Mouse (Mus musculus) CH12.LX (cell line): ENCODE measurements at regions not wholly inside any gene's neighbourhood (a gene's known extent, or its start where the extent isn't known, plus 50 kb on each side); places are given as distances from the start of the nearest gene placed in this dataset.

ENCODE experiments used
- DNase-seq: peaks from one replicate; pipeline ENCODE4 v3.0.0-alpha.2; 2013; ENCODE audit errors: extremely low read depth
- H3K27ac ChIP-seq: 2 replicates; pipeline ENCODE4 v1.5.1; 2012; ENCODE audit warnings: low read depth, mild to moderate bottlenecking, control low read depth, moderate library complexity; ENCODE audit not compliant: insufficient read depth
- H3K27me3 ChIP-seq: replicated peaks from 2 replicates; pipeline ENCODE3; 2012; ENCODE audit warnings: inconsistent platforms
- H3K36me3 ChIP-seq, 2 experiments: replicated peaks in 1 of 2; 2 replicates each; pipeline versions ENCODE3 to v1.6.1; 2012; ENCODE audit warnings: inconsistent platforms in 1 of 2, low read length in 1 of 2, mild to moderate bottlenecking in 1 of 2, mixed read lengths in 1 of 2, moderate library complexity in 1 of 2; ENCODE audit not compliant: control insufficient read depth in 1 of 2, insufficient read depth in 1 of 2
- H3K4me1 ChIP-seq, 2 experiments: 2 replicates each; pipeline ENCODE4 v1.6.1; 2012; ENCODE audit warnings: inconsistent platforms in 1 of 2, moderate library complexity in 1 of 2; ENCODE audit not compliant: insufficient read depth in 2 of 2, control insufficient read depth in 1 of 2
- H3K4me2 ChIP-seq: 2 replicates; pipeline ENCODE4 v1.6.1; 2012; ENCODE audit warnings: low read depth, mild to moderate bottlenecking, control low read depth; ENCODE audit not compliant: poor library complexity, insufficient read depth, severe bottlenecking
- H3K4me3 ChIP-seq, 3 experiments: fragments of 150-350 bp in 1 of 3; sonication (generic) in 1 of 3; replicated peaks in 1 of 3; 2 replicates each; pipeline versions ENCODE3 to v1.5.1; 2011 to 2012; ENCODE audit warnings: low read depth in 2 of 3, low read length in 2 of 3, mild to moderate bottlenecking in 2 of 3, moderate library complexity in 2 of 3, control low read depth in 1 of 3, improper control_type of control experiment in 1 of 3, inconsistent platforms in 1 of 3, mixed read lengths in 1 of 3; ENCODE audit not compliant: poor library complexity in 1 of 3
- H3K79me2 ChIP-seq: replicated peaks from 2 replicates; pipeline ENCODE4 v1.6.1; 2012; ENCODE audit warnings: mild to moderate bottlenecking, moderate library complexity; ENCODE audit not compliant: control insufficient read depth, poor library complexity, insufficient read depth, severe bottlenecking; ENCODE audit errors: extremely low read depth
- H3K9ac ChIP-seq: 2 replicates; pipeline ENCODE4 v1.6.1; 2012; ENCODE audit warnings: low read depth, mild to moderate bottlenecking, control low read depth, moderate library complexity; ENCODE audit not compliant: insufficient read depth
- H3K9me3 ChIP-seq: replicated peaks from 2 replicates; pipeline ENCODE3; 2012; ENCODE audit warnings: low read length, inconsistent platforms, mixed read lengths
- BHLHE40 ChIP-seq: IDR thresholded peaks from 2 replicates; pipeline ENCODE4 v1.6.1; 2011; ENCODE audit warnings: mild to moderate bottlenecking, low read depth, low read length, improper control_type of control experiment
- CHD1 ChIP-seq: IDR thresholded peaks from 2 replicates; pipeline ENCODE4 v1.6.1; 2012; ENCODE audit warnings: low read depth, low read length, improper control_type of control experiment, inconsistent platforms
- CHD2 ChIP-seq: IDR thresholded peaks from 2 replicates; pipeline ENCODE4 v1.6.1; 2011; ENCODE audit warnings: low read length, improper control_type of control experiment
- CTCF ChIP-seq, 2 experiments: IDR thresholded peaks in 1 of 2; conservative IDR thresholded peaks in 1 of 2; 2 replicates each; pipeline ENCODE4 v1.5.1; 2011 to 2012; ENCODE audit warnings: low read depth in 2 of 2, low read length in 2 of 2, improper control_type of control experiment in 1 of 2, inconsistent platforms in 1 of 2, mild to moderate bottlenecking in 1 of 2, moderate library complexity in 1 of 2
- E2F4 ChIP-seq: IDR thresholded peaks from 2 replicates; pipeline ENCODE4 v1.6.1; 2011; ENCODE audit warnings: low read depth, low read length, improper control_type of control experiment; ENCODE audit not compliant: insufficient replicate concordance
- ELF1 ChIP-seq: IDR thresholded peaks from 2 replicates; pipeline ENCODE4 v1.6.1; 2014; ENCODE audit warnings: low read depth, mild to moderate bottlenecking, inconsistent platforms, low read length, improper control_type of control experiment
- EP300 ChIP-seq: IDR thresholded peaks from 2 replicates; pipeline ENCODE4 v1.6.1; 2011; ENCODE audit warnings: low read length, improper control_type of control experiment
- GABPA ChIP-seq: IDR thresholded peaks from 2 replicates; pipeline ENCODE4 v1.6.1; 2012; ENCODE audit warnings: low read depth, low read length, improper control_type of control experiment, inconsistent platforms; ENCODE audit not compliant: insufficient replicate concordance
- HCFC1 ChIP-seq: IDR thresholded peaks from 2 replicates; pipeline ENCODE4 v1.6.1; 2012; ENCODE audit warnings: low read depth, mild to moderate bottlenecking, inconsistent platforms, low read length, improper control_type of control experiment
- IRF4 ChIP-seq: IDR thresholded peaks from 2 replicates; pipeline ENCODE4 v1.6.1; 2014; ENCODE audit warnings: low read depth, mild to moderate bottlenecking, inconsistent platforms, low read length, improper control_type of control experiment
- JUN ChIP-seq: IDR thresholded peaks from 2 replicates; pipeline ENCODE4 v1.6.1; 2011; ENCODE audit warnings: low read depth, mild to moderate bottlenecking, low read length, improper control_type of control experiment, moderate library complexity; ENCODE audit not compliant: insufficient read depth
- KAT2A ChIP-seq: IDR thresholded peaks from 2 replicates; pipeline ENCODE4 v1.6.1; 2012; ENCODE audit warnings: low read length, improper control_type of control experiment, inconsistent platforms; ENCODE audit not compliant: insufficient replicate concordance
- MAZ ChIP-seq: IDR thresholded peaks from 2 replicates; pipeline ENCODE4 v1.6.1; 2012; ENCODE audit warnings: low read depth, mild to moderate bottlenecking, inconsistent platforms, low read length, improper control_type of control experiment, moderate library complexity
- POLR2A ChIP-seq: IDR thresholded peaks from 2 replicates; pipeline ENCODE4 v1.6.1; 2011; ENCODE audit warnings: low read depth, mild to moderate bottlenecking, improper control_type of control experiment, low read length
- POLR2AphosphoS2 ChIP-seq: IDR thresholded peaks from 2 replicates; pipeline ENCODE4 v1.6.1; 2011; ENCODE audit warnings: low read depth, low read length, improper control_type of control experiment
- SIN3A ChIP-seq: IDR thresholded peaks from 2 replicates; pipeline ENCODE4 v1.6.1; 2012; ENCODE audit warnings: low read length, improper control_type of control experiment, inconsistent platforms
- TBP ChIP-seq: conservative IDR thresholded peaks from 2 replicates; pipeline ENCODE4 v1.6.1; 2011; ENCODE audit warnings: low read depth, low read length, improper control_type of control experiment
- TCF12 ChIP-seq: IDR thresholded peaks from 2 replicates; pipeline ENCODE4 v1.6.1; 2014; ENCODE audit warnings: low read depth, mild to moderate bottlenecking, inconsistent platforms, low read length, improper control_type of control experiment
- USF1 ChIP-seq: IDR thresholded peaks from 2 replicates; pipeline ENCODE4 v1.6.1; 2014; ENCODE audit warnings: low read depth, mild to moderate bottlenecking, inconsistent platforms, low read length, improper control_type of control experiment
- USF2 ChIP-seq: conservative IDR thresholded peaks from 2 replicates; pipeline ENCODE4 v1.6.1; 2011; ENCODE audit warnings: low read depth, low read length, improper control_type of control experiment
- ZC3H11A ChIP-seq: IDR thresholded peaks from 2 replicates; pipeline ENCODE4 v1.6.1; 2012; ENCODE audit warnings: low read depth, mild to moderate bottlenecking, inconsistent platforms, low read length, improper control_type of control experiment
- ZKSCAN1 ChIP-seq: IDR thresholded peaks from 2 replicates; pipeline ENCODE4 v1.6.1; 2012; ENCODE audit warnings: low read depth, inconsistent platforms, low read length, improper control_type of control experiment, borderline replicate concordance
- ZNF384 ChIP-seq: IDR thresholded peaks from 2 replicates; pipeline ENCODE4 v1.6.1; 2012; ENCODE audit warnings: low read depth, low read length, improper control_type of control experiment, inconsistent platforms
- dilution Hi-C: fragments of 300-500 bp; cut with MboI; formaldehyde crosslinking; loops from 2 replicates; pipeline ENCODE4 v1.14.3; 2020; ENCODE audit warnings: low sequenced_read_pairs; ENCODE audit not compliant: extremely low pct_unique_long_range_greater_than_20kb, extremely low pct_ligation_motif_present
- in situ Hi-C: fragments of 300-500 bp; cut with MboI; formaldehyde crosslinking; loops from 3 replicates; pipeline ENCODE4 v1.14.3; 2019; ENCODE audit warnings: low sequenced_read_pairs, low pct_ligation_motif_present, low pct_unique_long_range_greater_than_20kb, mixed read lengths

GRCm38 (mm10) chr5:119228691-119229090, 441.8 kb upstream of the Tbx3 start:
- Histone ChIP-seq H3K27ac (no peak overlapping the region), H3K4me1 (no peaks in the 10 kb centered on the region), H3K9me3 (peaks cover 90% of the 10 kb centered on the region), H3K36me3 (no peaks in the 10 kb centered on the region), H3K27me3 (no peaks in the 10 kb centered on the region), H3K4me2 (no peak overlapping the region), H3K9ac (no peak overlapping the region), H3K4me3 (no peak overlapping the region), H3K79me2 (no peaks in the 10 kb centered on the region)
- dilution Hi-C loops (no loop called here), in situ Hi-C loops (no loop called here)
- DNase-seq: no peak
- TF ChIP-seq EP300 (no peak), USF1 (no peak), ZKSCAN1 (no peak), ZC3H11A (no peak), POLR2AphosphoS2 (no peak), CHD1 (no peak), TCF12 (no peak), MAZ (no peak), GABPA (no peak), CTCF (conservative IDR thresholded peaks at IDR 0.05 in 1 of 2, IDR thresholded peaks at IDR 0.05 in 1 of 2; ENCODE audit: low read depth in 2 of 2, low read length in 2 of 2) (no peak)

- TF ChIP-seq POLR2A (no peak), E2F4 (no peak), CHD1 (no peak), MAZ (no peak), KAT2A (no peak), JUN (no peak), SIN3A (no peak), POLR2AphosphoS2 (no peak), ZNF384 (no peak), ELF1 (no peak), USF1 (no peak), ZKSCAN1 (no peak), HCFC1 (no peak), IRF4 (no peak), BHLHE40 (no peak), CTCF (conservative IDR thresholded peaks at IDR 0.05 in 1 of 2, IDR thresholded peaks at IDR 0.05 in 1 of 2; ENCODE audit: low read depth in 2 of 2, low read length in 2 of 2) (no peak), TBP (no peak), TCF12 (no peak), USF2 (no peak), CHD2 (no peak)
- dilution Hi-C loops (no loop called here), in situ Hi-C loops (no loop called here)
- H3K36me3 ChIP-seq: no peaks in the 10 kb centered on the region
- H3K9me3 ChIP-seq: peaks cover 85% of the 10 kb centered on the region
- H3K4me1 ChIP-seq: no peaks in the 10 kb centered on the region
- no peak for DNase-seq
- no peak overlapping the region for H3K9ac ChIP-seq
- H3K79me2 ChIP-seq: no peaks in the 10 kb centered on the region
- H3K27me3 ChIP-seq: no peaks in the 10 kb centered on the region
- H3K27ac ChIP-seq: no peak overlapping the region
- no peak overlapping the region for H3K4me3 ChIP-seq
- H3K4me2 ChIP-seq: no peak overlapping the region
These were observed 437.5 kb upstream of the Tbx3 start for GRCm38 (mm10) chr5:119232941-119233340.
